9 mouse cellular contexts compared by ENCODE assay signal in the genomic region with DNA sequence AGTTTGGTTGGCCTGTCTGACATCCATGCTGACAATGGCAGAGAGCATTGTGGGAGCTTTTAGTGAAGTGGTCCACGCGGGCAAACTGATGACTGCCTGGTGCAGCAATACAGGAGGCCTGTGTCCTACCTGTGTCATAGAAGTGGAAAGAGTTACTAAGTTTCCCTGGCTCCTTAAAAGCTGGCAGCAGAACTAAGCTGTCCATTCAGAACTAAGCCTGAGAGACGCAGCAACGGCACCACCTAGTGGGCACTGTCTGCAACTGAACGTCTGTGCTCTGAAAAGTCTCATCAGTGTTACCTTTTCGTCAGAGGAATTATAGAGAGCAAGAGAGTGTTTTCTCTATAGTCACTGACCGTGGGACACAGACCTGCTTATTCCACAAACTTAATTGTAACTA.
DNase-seq lines count a peak whose midpoint lies in the region; ATAC-seq and TF ChIP-seq lines count a peak whose summit lies in the region.
"Had no signal": no experiment of that assay in that cellular context is flagged by ENCODE, and none has a peak within 500 bp of the region (broad histone marks: within the 10 kb centered on the region; RNA-seq: fewer than 3 reads in every experiment).

No protein-coding gene starts in this region.

- DNase-seq in CH12.LX (ENCODE audit: extremely low read depth) (peak; percentile 59), ZHBTc4 (ENCODE audit: low read depth, low spot score) (peak; percentile 81)
- peak; percentile 82 to 85 for DNase-seq in cerebellum, postnatal 36 days
- peak; percentile 70 for DNase-seq in gastrocnemius, postnatal 10 days
- peak; percentile 41 to 83 for DNase-seq in kidney, postnatal 36 days
- peak; percentile 47 to 59 for DNase-seq in lung, adult 18-20 months
- DNase-seq in retina, embryonic 14.5 days (ENCODE audit: low spot score) = peak; percentile 93

- no peak overlapping the region for H3K9ac ChIP-seq in CH12.LX (ENCODE audit: insufficient read depth, low read depth)
- H3K9ac ChIP-seq: heart, embryonic 15.5 days had no signal

- TF ChIP-seq CTCF in CH12.LX (conservative IDR thresholded peaks at IDR 0.05 in 1 of 2, IDR thresholded peaks at IDR 0.05 in 1 of 2; ENCODE audit: low read depth in 2 of 2, low read length in 2 of 2) = peak; percentile 83 to 89

- H3K27ac ChIP-seq in CH12.LX (ENCODE audit: insufficient read depth, low read depth) = no peak overlapping the region
- H3K27ac ChIP-seq: heart, embryonic 15.5 days had no signal

- H3K79me2 ChIP-seq in CH12.LX (replicated peaks; ENCODE audit: control insufficient read depth, extremely low read depth, insufficient read depth, poor library complexity, severe bottlenecking) = no peaks in the 10 kb centered on the region

- peaks cover 18% of the 10 kb centered on the region for H3K9me3 ChIP-seq in CH12.LX (replicated peaks; ENCODE audit: low read length)
- H3K9me3 ChIP-seq: heart, embryonic 15.5 days had no signal

- H3K27me3 ChIP-seq in CH12.LX (replicated peaks) = peaks cover 1% of the 10 kb centered on the region
- H3K27me3 ChIP-seq: heart, embryonic 15.5 days had no signal

- TF ChIP-seq RAD21 in CH12.LX (IDR thresholded peaks at IDR 0.05; ENCODE audit: low read depth, low read length) = peak; percentile 87

- H3K4me3 ChIP-seq in CH12.LX (replicated peaks in 1 of 3; ENCODE audit: low read depth in 2 of 3, low read length in 2 of 3, poor library complexity in 1 of 3) = no peak overlapping the region
- H3K4me3 ChIP-seq: heart, embryonic 15.5 days had no signal

- no peak for TF ChIP-seq POLR2A in CH12.LX (IDR thresholded peaks at IDR 0.05; ENCODE audit: low read depth, low read length)

- TF ChIP-seq EP300 in CH12.LX (IDR thresholded peaks at IDR 0.05; ENCODE audit: low read length) = no peak

- H3K4me1 ChIP-seq in CH12.LX (ENCODE audit: control insufficient read depth in 1 of 2, insufficient read depth in 2 of 2) = no peaks in the 10 kb centered on the region
- H3K4me1 ChIP-seq: heart, embryonic 15.5 days had no signal

- H3K36me3 ChIP-seq in CH12.LX (replicated peaks in 1 of 2; ENCODE audit: control insufficient read depth in 1 of 2, insufficient read depth in 1 of 2, low read length in 1 of 2) = no peaks in the 10 kb centered on the region
- H3K36me3 ChIP-seq: heart, embryonic 15.5 days had no signal

- H3K4me2 ChIP-seq in CH12.LX (ENCODE audit: insufficient read depth, low read depth, poor library complexity, severe bottlenecking) = no peak overlapping the region
- H3K4me2 ChIP-seq: heart, embryonic 15.5 days had no signal

- ATAC-seq in activated CD4-positive, CD25-positive, alpha-beta regulatory T cell, adult 4 months = no peak

- in situ Hi-C loops in CH12.LX (cut with MboI; ENCODE audit: low pct_ligation_motif_present, low pct_unique_long_range_greater_than_20kb, low sequenced_read_pairs) = no loop called here

- dilution Hi-C loops in CH12.LX (cut with MboI; ENCODE audit: extremely low pct_ligation_motif_present, extremely low pct_unique_long_range_greater_than_20kb, low sequenced_read_pairs) = no loop called here

TF ChIP-seq in CH12.LX, 34 proteins besides CTCF, POLR2A, EP300 and RAD21:
- no peak for TF ChIP-seq NRF1 (IDR thresholded peaks at IDR 0.05; ENCODE audit: low read depth, low read length)
- peak; percentile 70 for TF ChIP-seq SMC3 (IDR thresholded peaks at IDR 0.05; ENCODE audit: low read depth, low read length)
- TF ChIP-seq NELFE (IDR thresholded peaks at IDR 0.05; ENCODE audit: low read depth, low read length) = peak; percentile 27; the same call in 1 of the 2 replicates
